Mouse (Mus musculus) embryonic fibroblast, embryonic 13.5 days (primary cell): ENCODE results near the gene Trim52. TPM values are rescaled to one million over a fixed set of nuclear protein-coding genes. Genes with fewer than 3 reads are reported as not detected.

Experiments
- H3K27ac ChIP-seq: 2 replicates; pipeline ENCODE4 v1.5.1; 2012; ENCODE audit warnings: low read length, control low read depth, inconsistent platforms; ENCODE audit not compliant: insufficient read depth
- H3K4me1 ChIP-seq: 2 replicates; pipeline ENCODE4 v1.6.1; 2011; ENCODE audit warnings: low read length; ENCODE audit not compliant: control insufficient read depth, insufficient read depth
- H3K4me3 ChIP-seq: 2 replicates; pipeline ENCODE4 v1.5.1; 2011; ENCODE audit warnings: mild to moderate bottlenecking, control low read depth, low read length; ENCODE audit not compliant: insufficient read depth
- CTCF ChIP-seq: IDR thresholded peaks from 2 replicates; pipeline ENCODE4 v1.5.1; 2011; ENCODE audit warnings: mild to moderate bottlenecking, control low read depth, low read length, moderate library complexity, borderline replicate concordance; ENCODE audit not compliant: insufficient read depth
- POLR2A ChIP-seq: IDR thresholded peaks from 2 replicates; pipeline ENCODE4 v1.6.1; 2011; ENCODE audit warnings: low read depth, mild to moderate bottlenecking, control low read depth, low read length, moderate library complexity
- polyA plus RNA-seq: library from polyadenylated mRNA; stranded (reverse); fragments of >200 nt; gene quantifications from 2 replicates; pipeline ENCODE4 v1.2.4, GENCODE M21; 2011; ENCODE audit warnings: low read depth; ENCODE audit not compliant: missing spikeins, insufficient read length

The Trim52 gene
- polyA plus RNA-seq, 1 experiment: not detected

DNA sequence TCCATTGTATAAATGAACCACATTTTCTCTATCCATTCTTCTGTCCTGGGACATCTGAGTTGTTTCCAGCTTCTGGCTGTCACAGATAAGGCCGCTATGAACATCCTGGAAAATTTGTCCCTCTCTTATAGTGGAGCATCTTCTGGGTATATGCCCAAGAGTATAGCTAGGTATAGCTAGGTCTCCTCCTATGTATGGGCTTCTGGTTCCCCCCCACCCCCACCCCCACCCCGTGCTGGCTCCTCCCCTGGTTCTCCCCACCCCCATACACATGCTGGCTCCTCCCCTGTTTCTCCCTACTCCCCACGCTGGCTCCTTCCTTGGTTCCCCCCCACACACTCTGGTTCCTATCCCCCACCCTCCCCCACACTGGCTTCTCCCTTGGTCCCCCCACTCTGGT lies 78.0 kb downstream of the Trim52 start:
- H3K4me1 ChIP-seq: no peaks in the 10 kb centered on the region
- no peak overlapping the region for H3K4me3 ChIP-seq
- TF ChIP-seq CTCF: no peak
- no peak for TF ChIP-seq POLR2A
- no peak overlapping the region for H3K27ac ChIP-seq

Other genes with a start within 250 kb of the Trim52 start
- gene Spry2, start 209.4 kb upstream of the Trim52 start, polyA plus RNA-seq: 41.0 and 48.6 TPM in 2 replicates